Mouse (Mus musculus) 3134 (cell line): ENCODE measurements around the gene Slmap.
"Not testable (repeated sequence)": the region's sequence is repeated elsewhere in the genome, so short reads cannot be mapped to it uniquely, and the experiment has no call there.

Experiments
- DNase-seq: peaks from one replicate; pipeline ENCODE4 v3.0.0-alpha.2; 2011; ENCODE audit warnings: low spot score; ENCODE audit not compliant: insufficient read length; ENCODE audit errors: extremely low read depth

Gene Slmap

GRCm38 (mm10) chr14:26406746-26407145 lies 128.0 kb downstream of the Slmap start:
- DNase-seq: no peak

- no peak for DNase-seq
These were observed 136.1 kb downstream of the Slmap start for GRCm38 (mm10) chr14:26398508-26399160.

GRCm38 (mm10) chr14:26391866-26392265 lies 142.9 kb downstream of the Slmap start:
- DNase-seq: no peak

GRCm38 (mm10) chr14:26388961-26389360 lies 145.8 kb downstream of the Slmap start:
- DNase-seq: not testable (repeated sequence)

GRCm38 (mm10) chr14:26386999-26387398 lies 147.7 kb downstream of the Slmap start:
- not testable (repeated sequence) for DNase-seq

- not testable (repeated sequence) for DNase-seq
These were observed 149.1 kb downstream of the Slmap start for GRCm38 (mm10) chr14:26385659-26386058.

- no peak for DNase-seq
These were observed 155.7 kb downstream of the Slmap start for GRCm38 (mm10) chr14:26379071-26379470.

- DNase-seq: no peak
These were observed 158.1 kb downstream of the Slmap start for GRCm38 (mm10) chr14:26376652-26377051.
